Mouse (Mus musculus): Measurements from ENCODE around the gene Gadd45a. TPM values are rescaled to one million over a fixed set of nuclear protein-coding genes. Genes with fewer than 3 reads are reported as not detected.

The Gadd45a gene
- polyA plus RNA-seq, 1 experiment from 2014 or later = 21.0 TPM

DNA sequence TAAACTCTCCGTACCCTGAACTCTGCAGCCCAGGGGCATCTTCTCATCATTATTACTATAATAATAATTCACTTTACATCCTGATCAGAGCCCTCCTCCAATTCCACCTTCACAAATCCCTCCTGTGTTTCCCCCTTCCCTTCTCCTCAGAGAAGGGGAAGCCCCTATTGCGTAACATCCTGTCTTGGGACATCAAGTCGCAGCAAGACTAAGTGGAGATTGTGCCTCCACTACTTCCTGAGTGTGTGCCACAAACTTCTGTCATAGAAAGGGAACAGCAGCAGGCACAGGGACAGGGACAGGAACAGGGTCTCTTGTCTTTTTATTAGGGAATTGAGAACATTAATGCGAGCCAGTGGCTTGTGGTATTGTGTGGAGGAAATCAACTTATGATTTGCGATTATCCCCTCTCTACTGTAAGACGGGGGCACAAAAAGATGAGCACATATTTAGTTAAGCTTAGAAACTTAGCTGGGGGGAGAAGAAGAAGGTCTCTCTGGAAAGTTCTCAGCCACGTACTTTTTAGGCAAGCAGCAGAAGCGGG lies 32.0 kb upstream of the Gadd45a start:
- Histone ChIP-seq H3K4me3 (no peak overlapping the region), H3K27ac (no peak overlapping the region), H3K4me2 (no peak overlapping the region), H3K9ac (no peak overlapping the region), H3K27me3 (no peaks in the 10 kb centered on the region), H3K36me3 (no peaks in the 10 kb centered on the region), H3K9me3 (no peaks in the 10 kb centered on the region), H3K4me1 (replicated peaks) (no peaks in the 10 kb centered on the region)
- no peak for ATAC-seq (ENCODE audit: low FRiP score)
- WGBS = 90% methylated on average over 8 of the region's 8 CpGs

DNA sequence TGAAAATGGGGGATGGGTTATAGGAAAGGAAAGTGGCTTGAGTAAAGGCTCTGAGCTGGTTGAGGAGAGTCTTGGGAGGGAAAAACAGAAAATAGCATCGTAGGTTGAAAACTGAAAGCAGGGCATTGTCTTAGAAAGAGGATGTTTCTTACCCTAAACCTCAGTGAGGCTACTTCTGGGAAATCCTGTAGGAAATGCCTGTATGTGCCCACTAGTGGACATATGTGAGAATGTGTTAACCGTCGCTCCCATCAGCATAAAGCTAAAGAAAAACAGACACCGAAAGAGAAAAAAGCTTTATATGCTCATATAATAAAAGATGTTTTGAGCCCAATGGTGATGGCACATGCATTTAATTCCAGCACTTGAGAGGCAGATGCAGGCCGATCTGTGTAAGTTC lies 22.8 kb upstream of the Gadd45a start:
- WGBS = 90% methylated on average over 5 of the region's 5 CpGs
- no peak for ATAC-seq (ENCODE audit: low FRiP score)
- no peaks in the 10 kb centered on the region for H3K4me1 ChIP-seq (replicated peaks)

DNA sequence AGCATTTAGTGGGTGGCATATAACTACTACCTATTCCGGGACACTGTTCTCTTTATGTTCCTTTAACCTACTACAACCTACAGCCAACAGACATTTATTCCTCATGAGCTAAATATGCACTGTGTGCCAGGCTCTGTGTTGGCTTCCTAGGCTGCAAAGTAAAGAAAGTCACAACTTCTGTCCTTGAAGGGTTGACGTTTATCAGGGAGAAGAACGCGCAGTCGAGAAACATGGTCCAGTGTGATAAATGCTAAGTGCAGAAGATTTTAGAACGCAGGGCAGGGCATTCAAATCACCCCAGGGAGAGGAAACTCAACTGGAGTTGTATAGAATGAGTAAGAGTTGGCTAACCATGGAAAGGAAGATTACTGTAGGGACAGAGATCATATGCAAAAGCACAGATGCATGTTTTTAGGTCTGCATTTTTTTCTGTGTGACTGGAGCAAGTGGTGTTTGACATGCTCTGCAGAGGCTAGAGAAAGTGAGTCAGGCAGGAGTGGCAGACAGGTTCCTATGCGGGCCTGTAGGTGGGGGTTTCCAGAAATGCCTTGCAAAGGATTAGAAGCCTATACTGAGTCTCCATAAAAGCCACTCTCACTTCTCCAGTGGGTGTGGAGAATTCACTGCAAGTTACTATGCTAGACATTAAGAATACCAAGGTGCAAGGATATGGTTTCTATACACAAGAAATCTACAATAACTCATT lies 20.9 kb upstream of the Gadd45a start:
- no peak overlapping the region for H3K4me2 ChIP-seq
- H3K27ac ChIP-seq = no peak overlapping the region
- H3K36me3 ChIP-seq = no peaks in the 10 kb centered on the region
- no peaks in the 10 kb centered on the region for H3K9me3 ChIP-seq
- no peak overlapping the region for H3K4me3 ChIP-seq
- H3K4me1 ChIP-seq (replicated peaks) = no peaks in the 10 kb centered on the region
- H3K9ac ChIP-seq = no peak overlapping the region
- no peak for ATAC-seq (ENCODE audit: low FRiP score)
- WGBS = 95% methylated on average over 7 of the region's 7 CpGs
- no peaks in the 10 kb centered on the region for H3K27me3 ChIP-seq

More for the DNA sequence above, 22.8 kb upstream of the Gadd45a start:
- Histone ChIP-seq H3K36me3 (no peaks in the 10 kb centered on the region), H3K4me2 (no peak overlapping the region), H3K27ac (no peak overlapping the region), H3K27me3 (no peaks in the 10 kb centered on the region), H3K9ac (no peak overlapping the region), H3K9me3 (no peaks in the 10 kb centered on the region), H3K4me3 (no peak overlapping the region)

GRCm38 (mm10) chr6:67057574-67057973 lies 20.3 kb upstream of the Gadd45a start:
- H3K4me3 ChIP-seq = no peak overlapping the region
- ATAC-seq (ENCODE audit: low FRiP score) = no peak
- H3K4me2 ChIP-seq = no peak overlapping the region
- H3K4me1 ChIP-seq (replicated peaks) = no peaks in the 10 kb centered on the region
- no peak overlapping the region for H3K27ac ChIP-seq
- H3K9ac ChIP-seq = no peak overlapping the region
- WGBS = 92% methylated on average over 5 of the region's 5 CpGs
- no peaks in the 10 kb centered on the region for H3K27me3 ChIP-seq
- H3K9me3 ChIP-seq = no peaks in the 10 kb centered on the region
- H3K36me3 ChIP-seq = no peaks in the 10 kb centered on the region

DNA sequence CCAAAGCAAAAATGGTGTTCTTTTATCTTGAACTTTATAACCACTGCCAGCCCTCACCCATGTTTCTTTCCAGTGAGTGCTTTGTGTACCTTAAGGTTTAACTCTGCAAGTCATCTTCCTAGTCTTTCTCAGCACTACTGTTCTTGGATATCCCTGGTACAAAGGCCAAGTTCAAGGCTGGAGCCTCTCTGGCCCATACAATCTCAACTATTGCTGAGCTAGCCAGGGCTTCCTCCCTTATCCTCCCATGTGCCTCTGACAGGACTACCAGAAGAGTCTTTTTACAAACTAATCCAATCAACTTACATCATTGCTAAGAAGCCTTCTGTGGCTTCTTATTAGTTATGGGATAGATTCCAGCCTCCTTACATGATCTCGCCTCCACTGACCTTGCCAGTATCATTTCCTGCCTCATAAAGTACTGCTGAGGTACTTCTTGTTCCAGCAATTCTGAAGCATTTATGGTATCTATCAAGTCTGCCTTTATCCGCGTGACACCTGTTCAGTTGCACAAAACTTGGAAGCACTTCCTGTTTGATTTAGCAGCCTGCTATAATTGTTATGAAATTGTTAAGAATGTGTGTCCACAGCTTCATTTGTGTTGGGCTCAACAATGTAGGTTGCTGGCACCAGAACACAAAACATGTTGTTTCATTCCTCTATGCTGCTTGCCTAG lies 19.8 kb upstream of the Gadd45a start:
- Histone ChIP-seq H3K4me3 (no peak overlapping the region), H3K9me3 (no peaks in the 10 kb centered on the region), H3K27ac (no peak overlapping the region), H3K4me2 (no peak overlapping the region), H3K4me1 (replicated peaks) (no peaks in the 10 kb centered on the region), H3K27me3 (no peaks in the 10 kb centered on the region), H3K9ac (no peak overlapping the region), H3K36me3 (no peaks in the 10 kb centered on the region)
- ATAC-seq (ENCODE audit: low FRiP score) = no peak
- 73% methylated on average over 3 of the region's 3 CpGs for WGBS

DNA sequence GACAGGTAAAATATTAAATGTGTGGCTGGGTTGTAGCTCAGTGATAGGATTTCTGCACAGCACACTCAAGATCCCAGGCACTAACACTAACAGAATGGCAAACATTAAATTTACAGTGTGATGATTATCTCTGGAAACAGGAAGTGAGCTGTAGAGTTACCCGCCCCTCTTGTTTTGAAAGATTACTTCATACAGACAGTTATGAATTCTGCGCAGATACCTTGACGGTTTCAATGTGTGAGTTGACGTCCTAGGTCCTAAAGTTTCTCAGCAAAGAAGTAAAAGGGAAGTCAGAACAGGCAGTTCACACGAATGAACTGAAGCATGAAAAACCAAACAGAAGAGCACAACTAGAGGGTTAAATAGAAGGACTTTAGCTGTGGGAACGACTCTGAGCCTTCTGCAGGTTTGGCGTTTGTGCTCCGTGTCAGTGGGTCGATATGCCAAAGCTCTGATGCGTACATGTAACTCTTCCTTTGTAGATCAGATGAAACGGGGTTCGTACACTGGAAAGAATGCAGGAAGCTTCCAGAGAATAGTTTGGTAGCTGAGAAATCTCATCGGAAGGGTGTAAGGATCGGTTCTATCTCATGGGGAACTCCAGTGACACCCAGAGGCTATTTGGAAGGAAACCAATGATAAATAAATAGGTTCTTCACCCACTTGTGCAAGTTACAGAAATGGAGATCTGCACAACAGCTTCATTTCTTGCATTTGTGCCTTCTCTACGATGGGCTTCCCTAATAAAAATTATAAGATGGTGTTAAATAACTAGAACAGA lies 19.0 kb upstream of the Gadd45a start:
- H3K9me3 ChIP-seq = no peaks in the 10 kb centered on the region
- WGBS = 82% methylated on average over 15 of the region's 15 CpGs
- no peak overlapping the region for H3K9ac ChIP-seq
- H3K4me1 ChIP-seq (replicated peaks) = no peaks in the 10 kb centered on the region
- ATAC-seq (ENCODE audit: low FRiP score) = no peak
- H3K4me2 ChIP-seq = no peak overlapping the region
- H3K27ac ChIP-seq = no peak overlapping the region
- H3K27me3 ChIP-seq = no peaks in the 10 kb centered on the region
- H3K4me3 ChIP-seq = no peak overlapping the region
- H3K36me3 ChIP-seq = no peaks in the 10 kb centered on the region

DNA sequence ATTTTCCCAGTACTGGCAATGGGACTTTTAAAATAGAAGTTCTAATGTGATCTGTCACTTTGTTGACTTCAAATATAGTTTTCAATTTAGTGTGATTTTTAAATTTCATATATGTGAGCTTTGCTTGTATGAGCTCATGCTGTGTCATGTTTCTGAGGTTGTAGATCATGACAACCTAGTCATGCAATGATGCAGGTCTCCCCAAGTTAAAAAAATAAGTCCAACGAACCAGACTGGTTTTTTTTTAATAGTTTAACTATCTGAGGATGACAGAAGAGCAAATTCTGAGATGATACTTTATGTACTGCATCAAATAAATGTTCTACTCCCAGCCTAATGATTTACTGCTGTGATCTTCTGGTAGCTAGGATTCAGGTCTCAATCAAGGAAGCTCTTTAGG lies 12.8 kb upstream of the Gadd45a start:
- H3K4me1 ChIP-seq (replicated peaks) = peaks cover 11% of the 10 kb centered on the region

DNA sequence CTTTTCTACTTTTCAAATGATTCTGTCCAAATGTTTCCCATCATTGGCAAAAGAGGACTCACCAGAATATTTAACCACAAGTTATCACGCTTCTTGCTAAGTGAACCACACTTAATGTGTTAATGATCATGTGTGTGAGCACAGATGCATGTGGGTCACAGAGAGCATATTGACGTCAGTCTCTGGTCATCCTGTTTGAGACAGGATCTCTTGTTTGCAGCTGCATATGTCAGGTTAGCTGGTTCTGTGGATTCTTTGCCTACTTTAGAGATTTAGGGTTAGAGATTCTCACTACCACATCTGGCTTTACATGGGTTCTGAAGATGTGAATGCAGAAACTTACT lies 12.4 kb upstream of the Gadd45a start:
- H3K27ac ChIP-seq = 0 out of 2 replicates have a peak overlapping the region, but pooled peaks have one; percentile 3
- ATAC-seq (ENCODE audit: low FRiP score) = no peak
- no peaks in the 10 kb centered on the region for H3K36me3 ChIP-seq
- H3K4me3 ChIP-seq = no peak overlapping the region
- WGBS = 39% methylated on average over 2 of the region's 2 CpGs
- H3K4me1 ChIP-seq (replicated peaks) = peaks cover 11% of the 10 kb centered on the region
- H3K9me3 ChIP-seq = no peaks in the 10 kb centered on the region
- H3K27me3 ChIP-seq = no peaks in the 10 kb centered on the region
- no peak overlapping the region for H3K4me2 ChIP-seq
- no peak overlapping the region for H3K9ac ChIP-seq

More for the DNA sequence above, 12.8 kb upstream of the Gadd45a start:
- 71% methylated on average over 1 of the region's 1 CpGs for WGBS
- H3K36me3 ChIP-seq = no peaks in the 10 kb centered on the region
- no peak overlapping the region for H3K27ac ChIP-seq
- no peak for ATAC-seq (ENCODE audit: low FRiP score)
- no peak overlapping the region for H3K9ac ChIP-seq
- H3K9me3 ChIP-seq = no peaks in the 10 kb centered on the region
- H3K4me3 ChIP-seq = no peak overlapping the region
- H3K27me3 ChIP-seq = no peaks in the 10 kb centered on the region
- H3K4me2 ChIP-seq = no peak overlapping the region

DNA sequence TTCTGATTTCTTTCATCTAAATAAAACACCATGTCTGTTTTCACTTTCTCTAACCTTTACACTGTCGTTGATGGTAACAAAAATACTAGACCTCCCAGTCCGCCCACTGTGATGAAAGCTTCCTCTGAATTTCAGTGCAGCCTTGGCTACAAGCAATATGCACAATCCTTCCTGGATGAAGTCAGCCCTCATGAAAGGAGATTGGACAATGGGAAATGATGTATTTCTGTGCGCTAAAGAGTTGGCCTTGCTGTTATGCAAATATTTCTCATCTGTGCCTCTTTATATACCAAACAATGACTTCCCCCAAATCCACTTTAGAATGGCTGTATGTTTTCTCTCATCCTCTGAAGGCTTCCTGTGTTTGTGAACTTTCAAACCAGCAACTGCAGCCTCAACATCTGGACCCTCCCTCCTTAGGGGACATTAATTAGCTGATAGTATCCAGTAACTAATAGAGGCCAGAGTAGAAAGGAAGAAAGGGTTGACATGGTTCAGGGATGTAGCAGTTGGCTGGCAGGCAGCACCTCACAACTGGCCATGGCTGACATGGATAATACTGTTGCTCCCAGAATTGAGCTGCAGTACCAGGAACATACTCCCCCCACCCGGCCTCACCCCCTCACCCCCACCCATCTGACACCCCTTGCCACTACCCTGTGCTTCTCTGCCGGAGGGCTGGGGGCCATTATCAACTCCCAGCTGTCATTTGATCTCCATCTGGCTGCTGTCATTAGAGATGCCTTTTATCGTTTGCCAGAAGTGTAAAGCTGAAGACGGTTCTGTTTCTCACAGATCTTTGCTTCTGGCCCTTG lies 11.8 kb upstream of the Gadd45a start:
- Histone ChIP-seq H3K9me3 (no peaks in the 10 kb centered on the region), H3K9ac (no peak overlapping the region), H3K4me2 (no peak overlapping the region), H3K4me1 (replicated peaks) (peaks cover 11% of the 10 kb centered on the region), H3K27ac (peak overlapping the region; percentile 62), H3K27me3 (no peaks in the 10 kb centered on the region), H3K4me3 (no peak overlapping the region), H3K36me3 (no peaks in the 10 kb centered on the region)
- 26% methylated on average over 7 of the region's 7 CpGs for WGBS
- ATAC-seq (ENCODE audit: low FRiP score) = peak; percentile 84

DNA sequence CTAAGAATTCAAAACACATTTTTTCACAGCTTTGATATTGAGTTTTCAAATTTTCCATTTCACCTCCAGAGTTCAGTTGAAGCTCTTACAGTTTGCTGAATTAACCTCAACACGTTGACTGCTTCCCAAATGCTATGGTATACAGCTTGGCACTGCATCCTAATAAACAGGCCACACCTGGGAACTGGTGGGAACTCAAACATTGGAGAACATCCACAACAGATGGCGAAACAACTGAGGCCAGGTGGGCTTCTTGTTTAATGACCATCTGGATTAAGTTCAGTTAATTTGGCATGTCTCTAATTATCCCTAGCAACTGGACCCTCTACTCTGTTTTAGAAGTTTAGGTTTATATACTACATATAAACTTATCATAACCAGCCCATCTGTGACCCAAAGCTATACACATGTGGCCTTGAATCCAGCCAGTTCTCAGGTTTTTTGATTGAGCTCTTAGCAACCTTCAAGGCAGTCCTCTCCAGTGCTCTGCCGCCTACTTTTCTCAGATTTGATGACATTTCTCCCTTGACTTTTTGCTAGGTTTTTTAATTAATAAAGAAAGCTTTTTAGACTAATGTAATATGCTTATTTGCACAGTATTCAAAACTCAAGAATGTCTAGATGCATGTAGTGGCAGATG lies 10.9 kb upstream of the Gadd45a start:
- Histone ChIP-seq H3K36me3 (no peaks in the 10 kb centered on the region), H3K9me3 (no peaks in the 10 kb centered on the region), H3K27me3 (no peaks in the 10 kb centered on the region), H3K4me2 (no peak overlapping the region), H3K27ac (no peak overlapping the region), H3K4me1 (replicated peaks) (peaks cover 11% of the 10 kb centered on the region), H3K4me3 (no peak overlapping the region), H3K9ac (no peak overlapping the region)
- WGBS = 73% methylated on average over 3 of the region's 3 CpGs
- no peak for ATAC-seq (ENCODE audit: low FRiP score)

DNA sequence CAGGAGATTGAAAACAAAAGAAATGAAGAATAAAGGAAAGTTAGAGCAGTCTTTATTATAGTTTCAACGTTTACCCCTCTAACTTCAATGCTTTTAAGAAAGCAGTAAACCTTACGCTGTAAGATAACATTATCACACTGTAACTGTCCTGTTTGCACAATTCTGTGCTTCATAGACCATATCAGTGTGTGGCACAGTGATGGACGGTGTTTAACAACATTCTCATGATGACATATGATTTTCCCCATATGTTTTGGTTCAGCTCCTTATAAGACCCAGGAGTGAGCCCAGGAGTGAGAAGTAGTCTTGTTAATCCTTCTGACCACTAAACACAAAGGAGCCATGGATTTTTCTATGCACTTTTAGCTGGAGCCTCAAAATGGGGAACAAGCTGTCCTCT lies 9.7 kb upstream of the Gadd45a start:
- H3K4me1 ChIP-seq (replicated peaks) = peaks cover 11% of the 10 kb centered on the region
- no peaks in the 10 kb centered on the region for H3K36me3 ChIP-seq
- no peak overlapping the region for H3K4me2 ChIP-seq
- H3K9ac ChIP-seq = no peak overlapping the region
- H3K27me3 ChIP-seq = no peaks in the 10 kb centered on the region
- ATAC-seq (ENCODE audit: low FRiP score) = no peak
- 81% methylated on average over 3 of the region's 3 CpGs for WGBS
- no peaks in the 10 kb centered on the region for H3K9me3 ChIP-seq
- H3K4me3 ChIP-seq = no peak overlapping the region
- no peak overlapping the region for H3K27ac ChIP-seq

All from hindbrain, embryonic 13.5 days (tissue).